ENCODE assay signal across 13 mouse cellular contexts in genomic region chr2:65113191-65113590, GRCm38 (mm10).
"Had no signal": no experiment of that assay in that cellular context is flagged by ENCODE, and none has a peak within 500 bp of the region (broad histone marks: within the 10 kb centered on the region; RNA-seq: fewer than 3 reads in every experiment).

No protein-coding gene starts in this region.

- H3K4me3 ChIP-seq: layer of hippocampus, adult 2 months; limb, embryonic 12.5 days; liver, embryonic 13.5 days; midbrain, embryonic 15.5 days; neural tube, embryonic 13.5 days; stomach, embryonic 15.5 days had no signal

- H3K4me1 ChIP-seq: limb, embryonic 12.5 days; liver, embryonic 13.5 days; midbrain, embryonic 15.5 days; neural tube, embryonic 13.5 days; stomach, embryonic 15.5 days had no signal

- H3K27me3 ChIP-seq: limb, embryonic 12.5 days; liver, embryonic 13.5 days; midbrain, embryonic 15.5 days; neural tube, embryonic 13.5 days; stomach, embryonic 15.5 days had no signal

- H3K27ac ChIP-seq: layer of hippocampus, adult 2 months; limb, embryonic 12.5 days; liver, embryonic 13.5 days; midbrain, embryonic 15.5 days; neural tube, embryonic 13.5 days; stomach, embryonic 15.5 days had no signal

- DNase-seq: kidney, adult 11 months; kidney, postnatal 36 days; liver; liver, embryonic 13.5 days; liver, postnatal 0 days; retina, postnatal 1 day; thymus, adult 2 months; thymus, postnatal 25 days had no signal

- H3K9me3 ChIP-seq: limb, embryonic 12.5 days; liver, embryonic 13.5 days; midbrain, embryonic 15.5 days; neural tube, embryonic 13.5 days; stomach, embryonic 15.5 days had no signal

- H3K36me3 ChIP-seq: limb, embryonic 12.5 days; liver, embryonic 13.5 days; midbrain, embryonic 15.5 days; neural tube, embryonic 13.5 days; stomach, embryonic 15.5 days had no signal

- H3K4me2 ChIP-seq: limb, embryonic 12.5 days; liver, embryonic 13.5 days; midbrain, embryonic 15.5 days; neural tube, embryonic 13.5 days; stomach, embryonic 15.5 days had no signal

- ATAC-seq: liver, postnatal 0 days; midbrain, embryonic 15.5 days had no signal

- H3K9ac ChIP-seq: limb, embryonic 12.5 days; liver, embryonic 13.5 days; liver, postnatal 0 days; midbrain, embryonic 15.5 days; neural tube, embryonic 13.5 days; stomach, embryonic 15.5 days had no signal
